Mouse (Mus musculus): ENCODE measurements around the gene Olfr1329. TPM values are rescaled to one million over a fixed set of nuclear protein-coding genes. Genes with fewer than 3 reads are reported as not detected.
"Not testable (repeated sequence)": the region's sequence is repeated elsewhere in the genome, so short reads cannot be mapped to it uniquely, and the experiment has no call there.

The Olfr1329 gene
- not detected in 2 replicates for polyA plus RNA-seq (2015; fragmentation: Nextera tagmentation; extraction: Ambion mirVana)

DNA sequence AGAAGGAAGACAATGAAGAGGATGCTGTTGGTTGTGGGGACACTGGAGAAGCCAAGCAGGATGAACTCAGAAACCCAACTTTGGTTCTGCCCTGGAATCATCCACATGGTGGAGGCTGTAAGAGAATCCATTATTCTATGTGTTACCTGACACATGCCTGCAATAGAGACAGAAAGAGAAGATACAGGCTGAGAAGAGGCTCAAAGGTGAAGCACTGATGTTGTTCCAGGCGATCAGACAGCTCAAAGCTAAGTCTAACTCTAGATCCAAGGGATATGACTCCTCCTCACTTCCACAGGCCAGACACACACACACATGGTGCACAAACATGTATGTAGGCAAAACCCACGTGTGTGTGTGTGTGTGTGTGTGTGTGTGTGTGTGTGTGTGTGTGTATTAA, at the start of gene Olfr1329:
Gene Olfr1329, minus strand, starts transcription at position 101 of the 400 bp plus-strand sequence.
- ATAC-seq (ENCODE audit: low read depth); H3K27ac ChIP-seq (replicated peaks); H3K27me3 ChIP-seq; H3K36me3 ChIP-seq; H3K4me3 ChIP-seq; H3K4me2 ChIP-seq; H3K9me3 ChIP-seq; H3K9ac ChIP-seq; H3K4me1 ChIP-seq (replicated peaks): not testable (repeated sequence)
- 57% methylated on average over 2 of the region's 2 CpGs for WGBS

DNA sequence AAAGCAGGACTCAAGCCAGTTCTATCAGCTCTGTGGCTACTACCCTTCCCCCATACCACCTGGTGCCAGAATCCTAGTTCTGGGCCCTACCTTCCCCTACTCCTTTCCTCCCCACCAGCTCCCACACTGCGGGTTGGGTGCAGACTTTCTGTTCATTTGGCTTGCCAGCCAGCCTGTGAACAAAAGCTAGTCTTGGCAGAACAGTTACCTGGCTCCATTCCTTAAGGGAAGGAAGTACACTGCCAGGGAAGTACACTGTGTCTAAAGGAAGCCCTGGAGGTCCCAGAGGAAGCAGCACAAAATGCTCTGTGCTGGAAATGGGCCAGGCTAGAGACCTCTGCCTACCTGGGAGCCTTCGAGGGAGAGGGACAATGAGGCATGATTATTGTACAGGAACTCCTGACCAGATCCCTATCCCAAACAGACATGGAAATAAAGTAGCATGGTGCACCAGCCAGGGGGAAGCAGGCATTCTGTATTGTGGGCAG, 43.9 kb upstream of the Olfr1329 start, which contains the start of gene Lao1:
Gene Lao1, plus strand, starts transcription at position 438 of the 488 bp plus-strand sequence.
- Histone ChIP-seq H3K4me2 (no peak within 1 kb of the TSS), H3K27ac (replicated peaks) (no peak within 1 kb of the TSS), H3K36me3 (no peaks in the 10 kb centered on the region), H3K4me3 (no peak within 1 kb of the TSS), H3K9me3 (no peaks in the 10 kb centered on the region), H3K27me3 (no peaks in the 10 kb centered on the region), H3K9ac (no peak within 1 kb of the TSS), H3K4me1 (replicated peaks) (no peaks in the 10 kb centered on the region)
- no peak for ATAC-seq (ENCODE audit: low read depth)
- WGBS = 85% methylated on average over 2 of the region's 2 CpGs

DNA sequence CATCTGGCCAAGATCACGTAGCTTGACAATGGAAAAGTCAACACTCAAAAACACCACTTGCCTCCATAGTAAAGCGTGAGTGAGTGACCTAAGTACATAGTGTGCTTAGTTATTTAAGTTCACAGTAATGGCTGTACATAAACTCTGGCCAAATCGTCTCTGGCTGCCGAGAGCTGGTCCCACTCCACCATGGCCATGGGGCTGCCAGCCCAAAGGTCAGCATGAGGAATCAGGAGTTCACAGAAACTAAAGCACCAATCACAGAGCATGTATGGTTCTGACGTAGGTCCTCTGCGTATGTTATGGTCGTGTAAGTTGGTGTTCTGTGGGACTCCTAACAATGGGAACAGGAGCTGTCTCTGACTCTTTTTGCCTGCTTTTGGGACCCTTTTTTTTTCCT, 41.5 kb upstream of the Olfr1329 start:
- WGBS = 94% methylated on average over 7 of the region's 7 CpGs

DNA sequence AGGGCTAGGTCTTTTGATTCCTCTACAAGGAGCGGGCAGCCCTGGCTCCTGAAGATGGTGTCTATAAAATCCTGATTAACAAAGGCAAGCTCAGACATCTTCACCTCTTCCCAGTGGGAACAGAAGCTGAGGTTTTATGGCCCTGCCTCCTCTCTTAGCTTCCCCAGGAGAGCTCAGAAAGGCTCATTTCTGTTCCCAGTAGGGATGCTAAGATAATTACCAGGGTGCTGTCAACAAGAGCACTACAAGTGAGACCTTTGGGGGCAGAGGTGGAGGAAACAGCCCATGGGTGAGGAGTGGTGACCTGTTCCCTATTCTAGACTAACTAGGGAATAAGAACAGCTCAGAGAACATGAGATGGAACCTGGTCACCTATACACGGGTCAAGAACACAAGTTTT, 21.2 kb upstream of the Olfr1329 start, which contains the start of gene Olfr1328:
Gene Olfr1328, minus strand, starts transcription at position 101 of the 400 bp plus-strand sequence.
- Histone ChIP-seq H3K4me2 (no peak within 1 kb of the TSS), H3K36me3 (no peaks in the 10 kb centered on the region), H3K9ac (no peak within 1 kb of the TSS), H3K4me1 (replicated peaks) (no peaks in the 10 kb centered on the region), H3K9me3 (no peaks in the 10 kb centered on the region), H3K4me3 (no peak within 1 kb of the TSS), H3K27me3 (no peaks in the 10 kb centered on the region), H3K27ac (replicated peaks) (no peak within 1 kb of the TSS)
- WGBS = 63% methylated on average over 2 of the region's 2 CpGs
- ATAC-seq (ENCODE audit: low read depth) = no peak

More for the DNA sequence above, 41.5 kb upstream of the Olfr1329 start:
- no peak overlapping the region for H3K27ac ChIP-seq (replicated peaks)
- no peak overlapping the region for H3K4me3 ChIP-seq
- H3K9ac ChIP-seq = no peak overlapping the region
- H3K27me3 ChIP-seq = no peaks in the 10 kb centered on the region
- H3K9me3 ChIP-seq = no peaks in the 10 kb centered on the region
- H3K4me1 ChIP-seq (replicated peaks) = no peaks in the 10 kb centered on the region
- H3K4me2 ChIP-seq = no peak overlapping the region
- no peaks in the 10 kb centered on the region for H3K36me3 ChIP-seq
- no peak for ATAC-seq (ENCODE audit: low read depth)

DNA sequence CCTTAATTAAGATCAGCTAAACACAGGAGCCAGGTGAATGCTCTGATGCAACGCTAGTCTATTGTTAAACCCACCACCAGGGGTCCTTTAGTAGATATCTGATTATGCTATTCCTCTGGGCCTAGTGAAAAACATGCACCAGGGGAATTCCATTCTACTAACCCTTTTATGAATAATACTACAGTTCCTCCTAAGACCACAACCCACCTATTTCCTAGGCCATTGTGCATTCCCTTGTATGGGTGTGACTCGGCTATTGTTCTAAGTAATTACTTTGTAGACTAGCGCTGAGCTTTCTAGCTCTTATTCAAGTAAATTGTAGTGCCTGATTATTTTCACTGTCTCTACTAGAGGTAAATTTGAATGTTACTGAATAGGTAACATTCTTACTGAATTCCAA, 14.1 kb upstream of the Olfr1329 start:
- not testable (repeated sequence) for H3K4me3 ChIP-seq; H3K27ac ChIP-seq (replicated peaks); H3K9ac ChIP-seq; H3K4me2 ChIP-seq; H3K27me3 ChIP-seq; H3K9me3 ChIP-seq; H3K4me1 ChIP-seq (replicated peaks); ATAC-seq (ENCODE audit: low read depth); H3K36me3 ChIP-seq
- WGBS = 71% methylated on average over 3 of the region's 3 CpGs

DNA sequence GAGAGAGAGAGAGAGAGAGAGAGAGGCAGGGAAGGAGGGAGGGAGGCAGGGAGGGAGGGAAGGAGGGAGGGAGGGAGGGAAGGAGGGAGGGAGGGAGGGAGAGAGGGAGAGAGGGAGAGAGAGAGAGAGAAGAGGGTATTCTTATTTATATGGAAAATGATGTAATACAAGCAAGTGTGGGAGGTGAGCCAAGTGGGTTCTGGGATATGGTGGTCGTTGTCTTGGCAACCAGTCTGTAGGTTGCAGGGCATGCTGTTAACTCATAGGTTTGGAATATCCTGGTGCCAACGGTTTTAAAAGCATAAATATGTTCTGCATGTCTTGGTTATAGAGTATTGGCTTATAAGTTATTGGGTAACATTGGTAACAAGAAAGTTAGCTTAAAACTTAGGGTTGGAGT, 15.3 kb downstream of the Olfr1329 start:
- H3K27me3 ChIP-seq = no peaks in the 10 kb centered on the region
- H3K4me3 ChIP-seq = no peak overlapping the region
- no peaks in the 10 kb centered on the region for H3K9me3 ChIP-seq
- no peak overlapping the region for H3K4me2 ChIP-seq
- H3K9ac ChIP-seq = no peak overlapping the region
- H3K36me3 ChIP-seq = no peaks in the 10 kb centered on the region
- 66% methylated on average over 2 of the region's 2 CpGs for WGBS
- ATAC-seq (ENCODE audit: low read depth) = no peak
- no peak overlapping the region for H3K27ac ChIP-seq (replicated peaks)
- H3K4me1 ChIP-seq (replicated peaks) = no peaks in the 10 kb centered on the region

DNA sequence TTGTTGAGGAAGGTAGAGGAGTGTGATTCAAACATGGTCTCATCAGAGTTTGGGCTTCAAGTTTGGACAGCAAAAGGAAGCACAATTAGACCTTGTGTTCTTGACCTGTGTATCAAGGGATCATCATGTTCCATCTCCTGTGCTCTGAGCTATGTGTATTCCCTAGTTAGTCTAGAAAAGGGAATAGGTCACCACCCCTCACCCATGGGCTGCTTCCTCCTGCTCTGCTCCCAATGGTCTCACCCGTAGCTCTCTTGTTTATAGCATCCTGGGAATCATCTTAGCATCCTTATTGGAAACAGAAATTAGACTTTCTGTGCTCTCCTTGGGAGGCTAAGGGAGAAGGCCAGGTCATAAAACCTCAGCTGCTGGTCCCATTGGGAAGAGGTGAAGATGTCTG, 29.0 kb downstream of the Olfr1329 start, which contains the start of gene Olfr1330:
Gene Olfr1330, plus strand, starts transcription at position 301 of the 400 bp plus-strand sequence.
- no peaks in the 10 kb centered on the region for H3K36me3 ChIP-seq
- no peaks in the 10 kb centered on the region for H3K4me1 ChIP-seq (replicated peaks)
- H3K27me3 ChIP-seq = no peaks in the 10 kb centered on the region
- H3K27ac ChIP-seq (replicated peaks) = no peak within 1 kb of the TSS
- no peak within 1 kb of the TSS for H3K9ac ChIP-seq
- no peak within 1 kb of the TSS for H3K4me3 ChIP-seq
- 90% methylated on average over 1 of the region's 1 CpGs for WGBS
- H3K4me2 ChIP-seq = no peak within 1 kb of the TSS
- ATAC-seq (ENCODE audit: low read depth) = no peak
- no peaks in the 10 kb centered on the region for H3K9me3 ChIP-seq

DNA sequence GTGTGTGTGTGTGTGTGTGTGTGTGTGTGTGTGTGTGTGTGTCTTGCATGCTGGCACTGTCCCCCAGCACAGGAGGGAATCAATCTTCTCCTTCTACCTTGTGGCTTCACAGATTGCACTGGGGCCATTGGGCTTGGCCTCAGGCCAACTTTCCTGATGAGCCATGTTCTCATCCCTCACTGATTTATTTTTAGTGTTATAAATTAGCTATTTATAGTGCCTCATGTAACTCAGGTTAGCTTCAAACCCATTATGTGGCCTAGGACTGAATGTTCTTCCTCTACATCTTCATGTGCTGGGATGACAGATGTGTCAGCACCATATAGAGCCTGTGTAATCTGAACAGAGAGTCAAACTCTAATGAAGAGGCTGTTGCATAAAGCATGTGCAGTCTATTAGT, 49.7 kb downstream of the Olfr1329 start:
- Histone ChIP-seq H3K36me3 (no peaks in the 10 kb centered on the region), H3K27me3 (no peaks in the 10 kb centered on the region), H3K4me1 (replicated peaks) (no peaks in the 10 kb centered on the region), H3K4me2 (no peak overlapping the region), H3K27ac (replicated peaks) (no peak overlapping the region), H3K4me3 (no peak overlapping the region), H3K9ac (no peak overlapping the region), H3K9me3 (no peaks in the 10 kb centered on the region)
- ATAC-seq (ENCODE audit: low read depth) = no peak

Other genes with a start within 250 kb of the Olfr1329 start
- gene Olfr1342, start 224.7 kb downstream of the Olfr1329 start, polyA plus RNA-seq (2015; fragmentation: Nextera tagmentation; extraction: Ambion mirVana) = not detected in 2 replicates
- not detected in 2 replicates for gene Olfr1341, start 213.9 kb downstream of the Olfr1329 start, polyA plus RNA-seq (2015; fragmentation: Nextera tagmentation; extraction: Ambion mirVana)
- gene Olfr1340, start 197.3 kb downstream of the Olfr1329 start, polyA plus RNA-seq (2015; fragmentation: Nextera tagmentation; extraction: Ambion mirVana) = not detected in 2 replicates
- gene Olfr1339, start 185.3 kb downstream of the Olfr1329 start, polyA plus RNA-seq (2015; fragmentation: Nextera tagmentation; extraction: Ambion mirVana) = not detected in 2 replicates
- gene Olfr1338, start 158.7 kb downstream of the Olfr1329 start, polyA plus RNA-seq (2015; fragmentation: Nextera tagmentation; extraction: Ambion mirVana) = not detected in 2 replicates
- gene Olfr1337, start 134.9 kb downstream of the Olfr1329 start, polyA plus RNA-seq (2015; fragmentation: Nextera tagmentation; extraction: Ambion mirVana) = not detected in 2 replicates
- not detected in 2 replicates for gene Olfr1335, start 107.5 kb downstream of the Olfr1329 start, polyA plus RNA-seq (2015; fragmentation: Nextera tagmentation; extraction: Ambion mirVana)
- gene Olfr1333, start 81.2 kb downstream of the Olfr1329 start, polyA plus RNA-seq (2015; fragmentation: Nextera tagmentation; extraction: Ambion mirVana) = not detected in 2 replicates
- gene Olfr1331, start 52.8 kb downstream of the Olfr1329 start, polyA plus RNA-seq (2015; fragmentation: Nextera tagmentation; extraction: Ambion mirVana) = not detected in 2 replicates
- not detected in 2 replicates for gene Olfr1330, start 28.9 kb downstream of the Olfr1329 start, polyA plus RNA-seq (2015; fragmentation: Nextera tagmentation; extraction: Ambion mirVana)
- gene Olfr1328, start 21.1 kb upstream of the Olfr1329 start, polyA plus RNA-seq (2015; fragmentation: Nextera tagmentation; extraction: Ambion mirVana) = not detected in 2 replicates
- not detected in 2 replicates for gene Lao1, start 44.1 kb upstream of the Olfr1329 start, polyA plus RNA-seq (2015; fragmentation: Nextera tagmentation; extraction: Ambion mirVana)
- gene Slc2a1, start 191.2 kb upstream of the Olfr1329 start, polyA plus RNA-seq (2015; fragmentation: Nextera tagmentation; extraction: Ambion mirVana) = 90.4 and 107 TPM in 2 replicates

All from neural tube, embryonic 13.5 days (tissue).